Mouse (Mus musculus) liver, embryonic 16.5 days (tissue): ENCODE data around the gene Akap7. TPM values are rescaled to one million over a fixed set of nuclear protein-coding genes. Genes with fewer than 3 reads are reported as not detected.

ENCODE experiments used
- ATAC-seq: fragments of 200-750 bp; cut with Nextera tagmentation; 2 replicates; pipeline ENCODE4 v1.8.0; 2017; ENCODE audit warnings: low read depth, mild to moderate bottlenecking, moderate number of reproducible peaks, moderate library complexity
- H3K27ac ChIP-seq: fragments of 300-500 bp; sonication (generic); 2 replicates; pipeline ENCODE4 v1.5.1; 2014; ENCODE audit warnings: mild to moderate bottlenecking, low read length
- H3K27me3 ChIP-seq: fragments of 300-500 bp; sonication (generic); 2 replicates; pipeline ENCODE4 v1.6.1; 2014; ENCODE audit warnings: low read depth, low read length, mixed read lengths; ENCODE audit not compliant: control insufficient read depth, insufficient read depth
- H3K36me3 ChIP-seq: fragments of 300-500 bp; sonication (generic); 2 replicates; pipeline ENCODE4 v1.6.1; 2014; ENCODE audit warnings: mild to moderate bottlenecking; ENCODE audit not compliant: control insufficient read depth, insufficient read depth
- H3K4me1 ChIP-seq: fragments of 300-500 bp; sonication (generic); 2 replicates; pipeline ENCODE4 v1.6.1; 2014; ENCODE audit warnings: low read depth, low read length, mixed read lengths; ENCODE audit not compliant: control insufficient read depth
- H3K4me2 ChIP-seq: fragments of 300-500 bp; sonication (generic); 2 replicates; pipeline ENCODE4 v1.6.1; 2014; ENCODE audit warnings: low read depth, low read length, mixed read lengths
- H3K4me3 ChIP-seq: fragments of 300-500 bp; sonication (generic); 2 replicates; pipeline ENCODE4 v1.5.1; 2014; ENCODE audit warnings: low read depth, mild to moderate bottlenecking, low read length
- H3K9ac ChIP-seq: fragments of 300-500 bp; sonication (generic); 2 replicates; pipeline ENCODE4 v1.6.1; 2014; ENCODE audit warnings: low read depth, low read length
- H3K9me3 ChIP-seq: fragments of 300-500 bp; sonication (generic); replicated peaks from 2 replicates; pipeline ENCODE4 v1.6.1; 2016; ENCODE audit warnings: low read length; ENCODE audit not compliant: control insufficient read depth
- WGBS: fragments of 180-500 bp; shearing (Covaris S2); extraction: QIAGEN DNeasy Blood & Tissue Kit; methylation state at CpG from one replicate; pipeline ENCODE4 v1.1.7; 2014; ENCODE audit not compliant: insufficient replicate concordance; 5-methylcytosine and 5-hydroxymethylcytosine counted together
- polyA plus RNA-seq: library from polyadenylated mRNA; unstranded; fragments of >200 nt; fragmentation: Nextera tagmentation; extraction: Ambion mirVana; gene quantifications from 2 replicates; pipeline ENCODE4 v1.2.1, GENCODE M21; 2015

The Akap7 gene
- polyA plus RNA-seq, 1 experiment from 2014 or later: 19.0 TPM

DNA sequence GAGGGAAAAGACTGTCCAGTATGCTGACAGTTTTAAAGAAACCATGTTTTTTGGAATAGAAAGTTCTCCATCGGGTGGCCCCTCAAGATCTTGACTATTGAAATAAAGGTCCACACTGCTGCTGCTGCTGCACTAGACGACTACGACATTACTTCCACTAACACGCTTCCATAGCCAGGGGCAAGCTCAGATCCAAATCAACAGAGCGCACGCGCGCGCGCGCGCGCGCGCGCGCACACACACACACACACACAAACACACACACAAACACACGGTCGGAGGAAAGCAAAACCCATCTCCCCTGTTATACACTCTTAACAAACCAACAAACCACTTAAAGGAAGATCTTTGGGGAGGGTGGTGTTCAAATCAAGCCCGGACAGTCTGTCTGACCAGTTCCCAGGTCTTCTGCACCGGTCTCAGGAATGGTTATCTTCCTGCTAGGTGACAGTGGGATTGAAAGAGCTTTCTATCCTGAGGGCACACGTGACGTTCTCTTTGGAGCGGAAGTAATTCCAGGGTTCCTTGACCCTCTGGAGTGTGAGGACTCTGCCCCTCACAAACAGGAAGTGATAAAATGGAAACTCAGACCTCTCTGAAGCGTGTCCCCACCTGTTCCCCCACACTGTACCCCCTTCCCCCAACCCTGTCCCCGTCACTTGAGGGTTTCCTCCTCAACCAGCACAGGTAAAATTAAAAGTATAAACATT is 32.9 kb downstream of the Akap7 start:
- 84% methylated on average over 26 of the region's 26 CpGs for WGBS
- Histone ChIP-seq H3K9me3 (no peaks in the 10 kb centered on the region), H3K27me3 (no peaks in the 10 kb centered on the region), H3K4me2 (no peak overlapping the region), H3K36me3 (no peaks in the 10 kb centered on the region; the same call in 1 of the 2 replicates), H3K27ac (no peak overlapping the region), H3K4me3 (no peak overlapping the region), H3K4me1 (no peaks in the 10 kb centered on the region), H3K9ac (no peak overlapping the region)
- no peak for ATAC-seq

DNA sequence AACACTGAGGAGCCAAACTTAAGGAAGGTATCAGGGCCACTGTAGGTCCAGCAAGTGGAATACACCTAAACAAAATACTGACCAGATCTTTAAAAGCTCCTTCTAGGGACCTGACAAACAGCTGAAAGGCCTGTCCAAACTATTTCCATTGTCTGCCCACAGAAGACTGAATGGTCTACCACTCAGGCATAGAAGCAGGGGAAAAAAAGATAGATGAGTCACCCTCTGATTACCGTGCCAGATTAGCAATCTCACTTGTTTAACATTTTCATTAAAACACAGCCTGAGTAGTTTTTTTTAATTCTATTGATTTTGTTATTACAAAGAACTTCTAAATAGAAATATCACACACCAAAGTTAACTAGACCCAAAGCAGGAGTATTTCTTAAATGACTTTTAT is 33.9 kb downstream of the Akap7 start:
- no peak overlapping the region for H3K27ac ChIP-seq
- H3K27me3 ChIP-seq: no peaks in the 10 kb centered on the region
- 55% methylated on average over 1 of the region's 1 CpGs for WGBS
- no peak overlapping the region for H3K4me2 ChIP-seq
- H3K36me3 ChIP-seq: no peaks in the 10 kb centered on the region; the same call in 1 of the 2 replicates
- no peaks in the 10 kb centered on the region for H3K4me1 ChIP-seq
- no peak overlapping the region for H3K4me3 ChIP-seq
- ATAC-seq: no peak
- no peak overlapping the region for H3K9ac ChIP-seq
- H3K9me3 ChIP-seq: no peaks in the 10 kb centered on the region

DNA sequence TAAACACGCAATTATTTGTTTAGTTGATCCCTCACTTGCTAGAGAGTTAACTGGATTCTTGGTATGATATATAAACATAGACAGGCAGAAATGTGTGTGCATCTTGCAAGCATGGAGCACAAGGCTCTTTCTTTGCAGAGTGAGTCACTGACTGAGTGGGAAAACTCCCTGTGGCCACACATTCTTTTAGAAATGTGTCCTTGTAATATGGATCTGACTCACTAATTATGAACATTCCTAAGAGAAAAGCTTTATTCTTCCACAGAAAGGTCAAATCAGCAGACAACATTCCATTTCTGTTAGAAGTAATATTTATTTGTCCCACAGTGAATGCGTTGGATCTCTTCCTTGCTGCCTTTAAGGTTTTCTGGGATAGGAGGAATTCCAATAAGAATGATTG is 35.9 kb downstream of the Akap7 start:
- no peak overlapping the region for H3K4me3 ChIP-seq
- 77% methylated on average over 2 of the region's 2 CpGs for WGBS
- H3K27me3 ChIP-seq: no peaks in the 10 kb centered on the region
- no peaks in the 10 kb centered on the region for H3K9me3 ChIP-seq
- H3K27ac ChIP-seq: no peak overlapping the region
- no peaks in the 10 kb centered on the region for H3K4me1 ChIP-seq
- H3K4me2 ChIP-seq: no peak overlapping the region
- ATAC-seq: no peak
- no peak overlapping the region for H3K9ac ChIP-seq
- no peaks in the 10 kb centered on the region; the same call in 1 of the 2 replicates for H3K36me3 ChIP-seq

DNA sequence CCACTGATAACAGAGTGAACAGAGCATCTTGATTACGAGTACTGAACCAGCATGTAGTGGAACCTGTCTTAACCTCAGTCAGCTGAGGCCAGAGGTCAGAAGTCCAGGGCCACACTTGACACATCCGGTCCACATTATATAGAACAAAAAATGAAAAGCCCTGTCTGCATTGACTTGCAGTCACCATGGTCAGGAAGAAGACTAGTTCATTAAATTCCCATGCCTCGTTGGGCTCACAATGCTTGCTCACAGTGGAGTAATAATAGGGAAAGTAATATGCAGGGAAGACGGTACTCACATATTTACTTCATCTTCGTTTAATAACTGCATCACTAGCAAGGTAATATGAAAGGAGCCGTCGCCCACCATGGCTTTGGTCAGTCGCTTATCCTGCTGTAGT is 36.5 kb downstream of the Akap7 start:
- H3K9me3 ChIP-seq: no peaks in the 10 kb centered on the region
- no peak overlapping the region for H3K27ac ChIP-seq
- no peaks in the 10 kb centered on the region for H3K27me3 ChIP-seq
- ATAC-seq: no peak
- no peaks in the 10 kb centered on the region; the same call in 1 of the 2 replicates for H3K36me3 ChIP-seq
- no peak overlapping the region for H3K4me2 ChIP-seq
- no peak overlapping the region for H3K4me3 ChIP-seq
- 79% methylated on average over 8 of the region's 8 CpGs for WGBS
- H3K4me1 ChIP-seq: no peaks in the 10 kb centered on the region
- no peak overlapping the region for H3K9ac ChIP-seq

DNA sequence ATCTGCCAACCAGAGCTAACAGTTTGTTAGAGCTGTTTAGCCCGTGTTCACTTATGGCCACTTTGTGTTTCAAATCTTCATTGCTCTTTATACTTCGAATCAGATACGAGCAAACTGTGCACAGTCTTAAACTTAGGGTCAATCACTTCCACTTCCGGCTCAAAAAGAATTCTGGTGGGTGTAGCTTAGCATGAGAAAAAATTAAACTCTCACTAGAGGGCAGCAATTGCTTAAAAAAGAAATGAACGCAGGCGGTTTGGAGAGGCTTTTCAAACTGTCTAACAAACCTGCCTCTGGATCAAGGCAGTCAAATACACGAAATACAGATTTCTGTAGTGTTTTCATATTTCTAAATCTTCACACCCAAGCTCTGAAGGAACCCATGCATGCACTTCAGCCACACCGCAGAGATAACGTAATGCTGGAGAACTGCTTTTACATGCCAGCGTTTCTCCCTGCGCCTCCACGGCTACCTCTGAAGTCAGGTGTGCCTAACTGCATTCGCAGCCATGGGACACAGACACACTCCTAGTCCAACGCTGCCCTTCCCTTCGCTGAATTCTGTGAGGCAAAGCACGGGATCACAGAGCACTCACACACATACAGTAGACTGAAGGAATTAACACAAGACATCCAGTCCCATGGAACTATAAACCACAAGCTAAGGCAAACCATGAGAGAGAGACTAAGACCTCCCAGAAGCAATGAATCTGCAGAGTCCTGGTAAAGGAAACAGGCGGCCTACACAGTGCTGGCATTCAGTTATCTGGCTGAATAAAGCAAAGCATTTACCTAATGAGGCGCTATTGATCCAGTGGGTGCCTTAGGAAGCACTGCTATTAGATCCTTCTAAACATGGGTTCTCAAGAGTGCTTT is 39.0 kb downstream of the Akap7 start:
- Histone ChIP-seq H3K36me3 (no peaks in the 10 kb centered on the region; the same call in 1 of the 2 replicates), H3K9ac (no peak overlapping the region), H3K9me3 (no peaks in the 10 kb centered on the region), H3K27me3 (no peaks in the 10 kb centered on the region), H3K4me2 (no peak overlapping the region), H3K4me3 (no peak overlapping the region), H3K27ac (no peak overlapping the region), H3K4me1 (no peaks in the 10 kb centered on the region)
- WGBS: 44% methylated on average over 18 of the region's 18 CpGs
- peak; percentile 51; the same call in 1 of the 2 replicates for ATAC-seq

DNA sequence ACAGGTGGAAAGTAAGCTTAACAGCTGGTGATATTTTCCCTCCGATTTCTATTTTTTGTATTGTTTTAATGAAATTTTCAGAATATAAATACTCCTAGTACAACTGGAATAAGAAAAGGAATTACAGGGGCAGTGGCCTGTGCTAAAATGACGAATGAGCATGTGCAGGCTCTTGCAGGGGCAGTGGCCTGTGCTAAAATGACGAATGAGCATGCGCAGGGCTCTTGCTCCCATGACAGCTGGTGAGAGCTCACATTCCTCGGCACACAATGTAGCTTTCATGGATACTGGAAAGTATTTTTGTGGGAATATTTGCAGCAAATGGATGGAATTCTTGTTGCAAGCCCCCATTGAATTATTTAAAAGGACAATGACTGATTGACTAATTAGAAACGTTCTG is 46.5 kb downstream of the Akap7 start:
- no peak overlapping the region for H3K9ac ChIP-seq
- ATAC-seq: no peak
- WGBS: 78% methylated on average over 6 of the region's 6 CpGs
- no peak overlapping the region for H3K4me3 ChIP-seq
- no peak overlapping the region for H3K4me2 ChIP-seq
- H3K27ac ChIP-seq: no peak overlapping the region
- 0 out of 2 replicates have a peak, but pooled peaks cover 3% of the 10 kb centered on the region for H3K36me3 ChIP-seq
- peaks cover 4% of the 10 kb centered on the region; the same call in 1 of the 2 replicates for H3K4me1 ChIP-seq
- no peaks in the 10 kb centered on the region for H3K27me3 ChIP-seq
- no peaks in the 10 kb centered on the region for H3K9me3 ChIP-seq

DNA sequence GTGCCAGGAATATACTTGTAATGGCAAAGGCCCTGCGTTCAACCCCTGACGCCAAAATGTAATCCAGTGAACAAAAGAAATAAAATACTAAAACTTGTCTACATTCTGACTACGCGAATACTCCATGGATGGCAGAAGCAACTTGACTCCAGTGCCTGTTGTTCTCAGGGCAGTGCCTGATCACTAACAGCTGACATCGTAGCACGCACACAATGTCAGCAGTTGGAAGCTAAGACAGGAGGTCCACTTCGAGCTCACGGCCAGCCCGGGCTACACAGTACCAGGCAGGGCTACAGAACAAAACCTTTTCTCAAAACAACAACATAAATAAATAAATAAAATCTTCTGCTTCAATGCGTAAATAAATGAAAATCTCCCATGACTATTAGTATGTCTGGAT is 46.9 kb downstream of the Akap7 start:
- no peak overlapping the region for H3K9ac ChIP-seq
- H3K9me3 ChIP-seq: no peaks in the 10 kb centered on the region
- no peak overlapping the region for H3K27ac ChIP-seq
- 91% methylated on average over 10 of the region's 10 CpGs for WGBS
- H3K4me1 ChIP-seq: peaks cover 4% of the 10 kb centered on the region; the same call in 1 of the 2 replicates
- no peaks in the 10 kb centered on the region for H3K27me3 ChIP-seq
- 0 out of 2 replicates have a peak, but pooled peaks cover 3% of the 10 kb centered on the region for H3K36me3 ChIP-seq
- H3K4me2 ChIP-seq: no peak overlapping the region
- no peak for ATAC-seq
- no peak overlapping the region for H3K4me3 ChIP-seq

DNA sequence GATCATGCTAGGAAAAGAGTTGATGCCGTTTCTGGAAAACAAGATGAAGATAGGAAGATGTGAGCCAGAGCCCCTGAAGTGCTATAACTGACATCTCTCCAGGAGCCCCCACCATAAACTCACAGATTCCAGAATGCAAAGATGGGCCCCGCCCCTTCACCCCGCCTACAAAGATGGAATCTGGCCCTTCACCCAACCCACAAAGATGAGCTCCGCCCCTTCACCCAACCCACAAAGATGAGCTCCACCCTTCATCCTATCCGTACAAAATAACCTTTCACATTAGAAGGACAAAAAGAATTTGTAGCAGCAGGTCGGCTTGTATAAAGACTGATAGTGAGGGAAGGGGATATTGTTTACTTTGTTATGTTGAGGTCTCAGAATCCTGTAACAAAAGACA is 49.5 kb downstream of the Akap7 start:
- no peak for ATAC-seq
- H3K27me3 ChIP-seq: no peaks in the 10 kb centered on the region
- H3K9me3 ChIP-seq: no peaks in the 10 kb centered on the region
- WGBS: 62% methylated on average over 6 of the region's 6 CpGs
- H3K4me3 ChIP-seq: no peak overlapping the region
- H3K9ac ChIP-seq: no peak overlapping the region
- H3K36me3 ChIP-seq: 0 out of 2 replicates have a peak, but pooled peaks cover 3% of the 10 kb centered on the region
- H3K27ac ChIP-seq: no peak overlapping the region
- H3K4me1 ChIP-seq: peaks cover 24% of the 10 kb centered on the region
- no peak overlapping the region for H3K4me2 ChIP-seq

DNA sequence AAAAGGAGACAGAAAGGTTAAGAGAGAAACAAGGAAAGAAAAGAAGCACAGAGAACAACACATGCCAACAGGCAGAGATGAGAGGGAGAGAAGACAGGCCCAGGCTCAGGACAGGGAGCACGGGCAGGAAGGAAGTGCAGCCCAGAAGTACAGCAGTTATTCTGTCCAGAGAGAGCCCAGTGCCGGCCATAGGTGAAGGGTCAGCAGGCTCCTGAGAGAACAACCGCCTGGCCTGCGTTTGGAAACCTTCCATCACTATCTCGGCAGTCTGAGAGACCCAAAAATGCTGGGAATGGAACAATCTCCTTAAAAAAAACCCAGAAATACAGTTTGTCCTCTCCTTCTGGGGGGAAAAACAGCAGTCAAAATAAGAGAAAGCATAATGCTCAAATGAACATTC is 50.2 kb downstream of the Akap7 start:
- Histone ChIP-seq H3K4me1 (peaks cover 31% of the 10 kb centered on the region), H3K9ac (no peak overlapping the region), H3K4me2 (no peak overlapping the region), H3K27ac (no peak overlapping the region), H3K27me3 (no peaks in the 10 kb centered on the region), H3K36me3 (0 out of 2 replicates have a peak, but pooled peaks cover 3% of the 10 kb centered on the region), H3K9me3 (no peaks in the 10 kb centered on the region), H3K4me3 (no peak overlapping the region)
- WGBS: 65% methylated on average over 5 of the region's 5 CpGs
- no peak for ATAC-seq
